Mouse (Mus musculus) heart, postnatal 0 days (tissue): ENCODE measurements around the gene Prr36. TPM values are rescaled to one million over a fixed set of nuclear protein-coding genes. Genes with fewer than 3 reads are reported as not detected.

Source experiments
- ATAC-seq: fragments of 200-750 bp; cut with Nextera tagmentation; 2 replicates; pipeline ENCODE4 v1.8.0; 2017; ENCODE audit warnings: low read depth, moderate number of reproducible peaks, moderate library complexity; ENCODE audit not compliant: insufficient read depth
- DNase-seq: peaks from one replicate; pipeline ENCODE4 v3.0.0-alpha.2; 2016; ENCODE audit warnings: low spot score
- H3K27ac ChIP-seq: fragments of 300-500 bp; sonication (generic); 2 replicates; pipeline ENCODE4 v1.5.1; 2014; ENCODE audit warnings: low read depth, mild to moderate bottlenecking
- H3K27me3 ChIP-seq: fragments of 300-500 bp; sonication (generic); 2 replicates; pipeline ENCODE4 v1.6.1; 2014; ENCODE audit warnings: low read length, mixed read lengths; ENCODE audit not compliant: control insufficient read depth, insufficient read depth
- H3K36me3 ChIP-seq: fragments of 300-500 bp; sonication (generic); replicated peaks from 2 replicates; pipeline ENCODE4 v1.6.1; 2014; ENCODE audit warnings: low read length, mixed read lengths; ENCODE audit not compliant: control insufficient read depth, insufficient read depth
- H3K4me1 ChIP-seq: fragments of 300-500 bp; sonication (generic); 2 replicates; pipeline ENCODE4 v1.6.1; 2014; ENCODE audit warnings: antibody characterized with exemption; ENCODE audit not compliant: control insufficient read depth, insufficient read depth
- H3K4me2 ChIP-seq: fragments of 300-500 bp; sonication (generic); 2 replicates; pipeline ENCODE4 v1.6.1; 2014; ENCODE audit warnings: low read depth, mild to moderate bottlenecking, low read length, moderate library complexity
- H3K4me3 ChIP-seq: fragments of 300-500 bp; sonication (generic); 2 replicates; pipeline ENCODE4 v1.5.1; 2014; ENCODE audit warnings: low read depth, low read length
- H3K9ac ChIP-seq: fragments of 300-500 bp; sonication (generic); replicated peaks from 2 replicates; pipeline ENCODE4 v1.6.1; 2014; ENCODE audit warnings: low read depth, low read length, mixed read lengths
- H3K9me3 ChIP-seq: fragments of 300-500 bp; sonication (generic); replicated peaks from 2 replicates; pipeline ENCODE4 v1.6.1; 2016; ENCODE audit warnings: low read length; ENCODE audit not compliant: control insufficient read depth
- CTCF ChIP-seq: IDR thresholded peaks from 2 replicates; pipeline ENCODE4 v1.5.1; 2016; ENCODE audit warnings: antibody characterized with exemption, control low read depth, low read depth
- EP300 ChIP-seq: IDR thresholded peaks from 2 replicates; pipeline ENCODE4 v1.6.1; 2016; ENCODE audit warnings: antibody characterized with exemption, low read depth
- WGBS: fragments of 180-500 bp; shearing (Covaris S2); extraction: QIAGEN DNeasy Blood & Tissue Kit; methylation state at CpG from one replicate; pipeline ENCODE4 v1.1.7; 2014; 5-methylcytosine and 5-hydroxymethylcytosine counted together
- polyA plus RNA-seq: library from polyadenylated mRNA; unstranded; fragments of >200 nt; fragmentation: Nextera tagmentation; extraction: Ambion mirVana; gene quantifications from 2 replicates; pipeline ENCODE4 v1.2.1, GENCODE M21; 2015
- total RNA-seq: library from RNA; depleted of rRNA; stranded (reverse); fragments of >200 nt; gene quantifications from 2 replicates; pipeline ENCODE4 v1.2.3, GENCODE M21; 2014; ENCODE audit warnings: low replicate concordance

The Prr36 gene
- total and polyA plus RNA-seq, 2 experiments from 2014 or later: 0.04 TPM; not detected in 1

- Histone ChIP-seq H3K4me3 (peak overlapping the region; percentile 41), H3K9ac (no peak overlapping the region), H3K27ac (no peak overlapping the region), H3K4me1 (peaks cover 22% of the 10 kb centered on the region), H3K27me3 (peaks cover 57% of the 10 kb centered on the region), H3K4me2 (peak overlapping the region; percentile 57), H3K36me3 (no peaks in the 10 kb centered on the region), H3K9me3 (no peaks in the 10 kb centered on the region)
- TF ChIP-seq CTCF: no peak
- TF ChIP-seq EP300: no peak
- ATAC-seq (peak; percentile 18), DNase-seq (no peak)
- 8% methylated on average over 18 of the region's 18 CpGs for WGBS
Observed at GRCm38 (mm10) chr8:4213210-4214005, 3.9 kb downstream of the Prr36 start.

- ATAC-seq: peak; percentile 8; the same call in 1 of the 2 replicates
- H3K27ac ChIP-seq: no peak overlapping the region
- no peaks in the 10 kb centered on the region for H3K36me3 ChIP-seq
- H3K4me3 ChIP-seq: peak overlapping the region; percentile 41
- no peak overlapping the region for H3K9ac ChIP-seq
- no peaks in the 10 kb centered on the region for H3K9me3 ChIP-seq
- 2% methylated on average over 25 of the region's 25 CpGs for WGBS
- TF ChIP-seq CTCF (no peak), EP300 (no peak)
- DNase-seq: no peak
- H3K27me3 ChIP-seq: peaks cover 51% of the 10 kb centered on the region
- H3K4me1 ChIP-seq: peaks cover 22% of the 10 kb centered on the region
- H3K4me2 ChIP-seq: peak overlapping the region; percentile 57
Observed at GRCm38 (mm10) chr8:4212809-4213209, 4.5 kb downstream of the Prr36 start.

- Histone ChIP-seq H3K27ac (no peak overlapping the region), H3K9me3 (no peaks in the 10 kb centered on the region), H3K9ac (no peak overlapping the region), H3K36me3 (no peaks in the 10 kb centered on the region), H3K27me3 (peaks cover 37% of the 10 kb centered on the region), H3K4me2 (no peak overlapping the region), H3K4me3 (no peak overlapping the region), H3K4me1 (peaks cover 18% of the 10 kb centered on the region; the same call in 1 of the 2 replicates)
- TF ChIP-seq CTCF (no peak), EP300 (no peak)
- WGBS: 75% methylated on average over 6 of the region's 6 CpGs
- no peak for ATAC-seq
- DNase-seq: no peak
Observed at GRCm38 (mm10) chr8:4211097-4211496, 6.2 kb downstream of the Prr36 start.

- ATAC-seq (peak; percentile 7; the same call in 1 of the 2 replicates), DNase-seq (no peak)
- H3K4me3 ChIP-seq: no peak overlapping the region
- TF ChIP-seq CTCF: no peak
- no peak for TF ChIP-seq EP300
- peaks cover 7% of the 10 kb centered on the region; the same call in 1 of the 2 replicates for H3K36me3 ChIP-seq
- 0 out of 2 replicates have a peak, but pooled peaks cover 4% of the 10 kb centered on the region for H3K4me1 ChIP-seq
- no peaks in the 10 kb centered on the region for H3K9me3 ChIP-seq
- peaks cover 24% of the 10 kb centered on the region for H3K27me3 ChIP-seq
- 75% methylated on average over 2 of the region's 2 CpGs for WGBS
- H3K9ac ChIP-seq: no peak overlapping the region
- no peak overlapping the region for H3K27ac ChIP-seq
- H3K4me2 ChIP-seq: no peak overlapping the region
Observed at GRCm38 (mm10) chr8:4207016-4207350, 10.3 kb downstream of the Prr36 start.

- ATAC-seq (peak; percentile 45), DNase-seq (no peak)
- H3K4me2 ChIP-seq: peak overlapping the region; percentile 13; the same call in 1 of the 2 replicates
- no peak for TF ChIP-seq EP300
- no peak for TF ChIP-seq CTCF
- H3K27ac ChIP-seq: no peak overlapping the region
- no peaks in the 10 kb centered on the region for H3K9me3 ChIP-seq
- 0 out of 2 replicates have a peak, but pooled peaks cover 4% of the 10 kb centered on the region for H3K4me1 ChIP-seq
- peaks cover 24% of the 10 kb centered on the region for H3K27me3 ChIP-seq
- peaks cover 7% of the 10 kb centered on the region; the same call in 1 of the 2 replicates for H3K36me3 ChIP-seq
- 22% methylated on average over 44 of the region's 44 CpGs for WGBS
- H3K4me3 ChIP-seq: no peak overlapping the region
- no peak overlapping the region for H3K9ac ChIP-seq
Observed at GRCm38 (mm10) chr8:4206182-4207015, 10.9 kb downstream of the Prr36 start.
